7 mouse cellular contexts compared by ENCODE assay signal in the genomic region with DNA sequence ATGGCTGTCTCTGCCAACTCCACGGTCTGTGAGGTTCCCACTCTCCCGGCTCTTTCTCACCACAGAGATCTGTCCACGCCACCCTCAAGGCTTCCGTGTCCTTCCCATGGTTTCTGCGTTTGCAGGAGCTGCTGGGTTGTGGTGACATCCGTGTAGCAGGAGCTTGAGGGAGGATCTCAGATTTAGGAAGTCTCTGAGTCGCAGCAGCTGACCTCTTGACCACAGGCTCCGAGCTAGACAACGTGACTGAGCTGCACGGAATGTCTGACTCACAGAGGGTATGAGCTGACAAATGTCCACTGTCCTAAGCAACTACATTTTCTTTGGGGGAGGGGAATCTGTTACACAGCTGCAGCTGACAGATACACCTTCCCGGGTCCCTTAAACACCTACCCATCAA. TPM values are rescaled to one million over a fixed set of nuclear protein-coding genes. Genes with fewer than 3 reads are reported as not detected.
DNase-seq lines count a peak whose midpoint lies in the region; ATAC-seq and TF ChIP-seq lines count a peak whose summit lies in the region.

TSS of gene Fblim1 (minus strand) at position 236 of the 400 bp plus-strand sequence.

- WGBS in forebrain, embryonic 12.5 days, result 88% methylated on average over 11 of the region's 11 CpGs
- 84% methylated on average over 11 of the region's 11 CpGs for WGBS in hindbrain, embryonic 15.5 days
- WGBS in lung, adult 2 months, result 68% methylated on average over 11 of the region's 11 CpGs

- H3K36me3 ChIP-seq in forebrain, embryonic 12.5 days (replicated peaks), result no peaks in the 10 kb centered on the region
- no peaks in the 10 kb centered on the region for H3K36me3 ChIP-seq in hindbrain, embryonic 15.5 days

- peaks cover 14% of the 10 kb centered on the region for H3K27me3 ChIP-seq in forebrain, embryonic 12.5 days
- H3K27me3 ChIP-seq in hindbrain, embryonic 15.5 days, result no peaks in the 10 kb centered on the region

- H3K4me3 ChIP-seq in forebrain, embryonic 12.5 days (replicated peaks), result no peak within 1 kb of the TSS
- H3K4me3 ChIP-seq in hindbrain, embryonic 15.5 days, result no peak within 1 kb of the TSS
- H3K4me3 ChIP-seq in lung, adult 2 months (replicated peaks; ENCODE audit: extremely low read depth, low read depth, low read length), result peak within 1 kb of the TSS; percentile 31

- H3K4me2 ChIP-seq in forebrain, embryonic 12.5 days, result no peak within 1 kb of the TSS
- no peak within 1 kb of the TSS for H3K4me2 ChIP-seq in hindbrain, embryonic 15.5 days

- no peaks in the 10 kb centered on the region for H3K4me1 ChIP-seq in forebrain, embryonic 12.5 days
- H3K4me1 ChIP-seq in hindbrain, embryonic 15.5 days (replicated peaks), result no peaks in the 10 kb centered on the region
- peaks cover 13% of the 10 kb centered on the region for H3K4me1 ChIP-seq in lung, adult 2 months (ENCODE audit: control insufficient read depth, insufficient read depth, low read length)

- no peak within 1 kb of the TSS for H3K27ac ChIP-seq in forebrain, embryonic 12.5 days
- H3K27ac ChIP-seq in hindbrain, embryonic 15.5 days (replicated peaks), result no peak within 1 kb of the TSS

- DNase-seq in adrenal gland, postnatal 14 days, result peak; percentile 40
- DNase-seq in lung, adult 2 months, result no peak
- DNase-seq in left cerebral cortex, adult 11 months (ENCODE audit: low spot score), result no peak
- no peak for DNase-seq in spleen, adult 12 weeks (ENCODE audit: low spot score)
- no peak for DNase-seq in spleen, postnatal 4 days (ENCODE audit: low spot score in 2 of 2)

- H3K9ac ChIP-seq in forebrain, embryonic 12.5 days, result no peak within 1 kb of the TSS
- no peak within 1 kb of the TSS for H3K9ac ChIP-seq in hindbrain, embryonic 15.5 days

- H3K9me3 ChIP-seq in forebrain, embryonic 12.5 days, result no peaks in the 10 kb centered on the region
- no peaks in the 10 kb centered on the region for H3K9me3 ChIP-seq in hindbrain, embryonic 15.5 days

- ATAC-seq in forebrain, embryonic 12.5 days (ENCODE audit: low FRiP score), result no peak
- ATAC-seq in hindbrain, embryonic 15.5 days (ENCODE audit: low FRiP score, low read depth), result no peak

- peak; percentile 80; the same call in 1 of the 2 replicates for TF ChIP-seq POLR2A in lung, adult 2 months (IDR thresholded peaks at IDR 0.05; ENCODE audit: borderline replicate concordance, extremely low read depth, low read depth, low read length)

- TF ChIP-seq CTCF in lung, adult 2 months (IDR thresholded peaks at IDR 0.05; ENCODE audit: insufficient read depth, low read length), result no peak

RNA-seq across cellular contexts. Expression of gene Fblim1, which starts in this region (rescaled TPM):
- total RNA-seq in adrenal gland, postnatal 14 days (2021), result 11.0 and 13.2 TPM in 2 replicates
- polyA plus RNA-seq in forebrain, embryonic 12.5 days (2016; fragmentation: Nextera tagmentation; extraction: Ambion mirVana), result 17.3 and 19.8 TPM in 2 replicates
- polyA plus RNA-seq in hindbrain, embryonic 15.5 days (2015; fragmentation: Nextera tagmentation; extraction: Ambion mirVana), result 37.7 and 49.9 TPM in 2 replicates
- polyA plus RNA-seq in lung, adult 2 months (2012; rRNA removed), result 36.2 and 45.7 TPM in 2 replicates
